Mouse (Mus musculus): ENCODE measurements around the gene Ablim1. TPM values are rescaled to one million over a fixed set of nuclear protein-coding genes. Genes with fewer than 3 reads are reported as not detected.

Ablim1 gene
- total and polyA plus RNA-seq, 2 experiments, result 16.6 to 23.7 TPM

- WGBS, result 40% methylated on average over 12 of the region's 12 CpGs
- no peak overlapping the region for H3K27ac ChIP-seq (replicated peaks; ENCODE audit: insufficient read depth, low read depth, low read length)
- H3K36me3 ChIP-seq (ENCODE audit: control insufficient read depth, insufficient read depth, low read length), result no peaks in the 10 kb centered on the region
- no peak overlapping the region for H3K4me3 ChIP-seq (ENCODE audit: insufficient read depth, low read depth, low read length)
- H3K9ac ChIP-seq (ENCODE audit: low read depth, low read length), result peak overlapping the region; percentile 49; the same call in 1 of the 2 replicates
- no peak for TF ChIP-seq POLR2A (IDR thresholded peaks at IDR 0.05; ENCODE audit: extremely low read depth, insufficient read depth, low read length)
- peak; percentile 52 for TF ChIP-seq CTCF (IDR thresholded peaks at IDR 0.05; ENCODE audit: low read depth, low read length)
- no peaks in the 10 kb centered on the region for H3K27me3 ChIP-seq (ENCODE audit: control insufficient read depth, insufficient read depth, low read length)
- H3K4me1 ChIP-seq (ENCODE audit: control insufficient read depth, insufficient read depth, low read length), result no peaks in the 10 kb centered on the region; the same call in 1 of the 2 replicates
- no peaks in the 10 kb centered on the region for H3K79me2 ChIP-seq (ENCODE audit: control insufficient read depth, insufficient read depth, low read length)
- DNase-seq (ENCODE audit: extremely low read depth, low read depth, low spot score), result peak; percentile 54
These were observed 14.1 kb upstream of the Ablim1 start for GRCm38 (mm10) chr19:57328792-57329191.

- no peaks in the 10 kb centered on the region for H3K79me2 ChIP-seq (ENCODE audit: control insufficient read depth, insufficient read depth, low read length)
- H3K36me3 ChIP-seq (ENCODE audit: control insufficient read depth, insufficient read depth, low read length), result no peaks in the 10 kb centered on the region
- no peak for DNase-seq (ENCODE audit: extremely low read depth, low read depth, low spot score)
- H3K9ac ChIP-seq (ENCODE audit: low read depth, low read length), result no peak overlapping the region
- H3K27me3 ChIP-seq (ENCODE audit: control insufficient read depth, insufficient read depth, low read length), result no peaks in the 10 kb centered on the region
- no peak overlapping the region for H3K27ac ChIP-seq (replicated peaks; ENCODE audit: insufficient read depth, low read depth, low read length)
- 91% methylated on average over 7 of the region's 7 CpGs for WGBS
- no peaks in the 10 kb centered on the region; the same call in 1 of the 2 replicates for H3K4me1 ChIP-seq (ENCODE audit: control insufficient read depth, insufficient read depth, low read length)
- TF ChIP-seq CTCF (IDR thresholded peaks at IDR 0.05; ENCODE audit: low read depth, low read length), result no peak
- TF ChIP-seq POLR2A (IDR thresholded peaks at IDR 0.05; ENCODE audit: extremely low read depth, insufficient read depth, low read length), result no peak
- no peak overlapping the region for H3K4me3 ChIP-seq (ENCODE audit: insufficient read depth, low read depth, low read length)
These were observed 13.6 kb upstream of the Ablim1 start for GRCm38 (mm10) chr19:57328269-57328668.

GRCm38 (mm10) chr19:57327679-57328078, 13.0 kb upstream of the Ablim1 start:
- Histone ChIP-seq H3K36me3 (ENCODE audit: control insufficient read depth, insufficient read depth, low read length) (no peaks in the 10 kb centered on the region), H3K4me3 (ENCODE audit: insufficient read depth, low read depth, low read length) (no peak overlapping the region), H3K9ac (ENCODE audit: low read depth, low read length) (no peak overlapping the region), H3K79me2 (ENCODE audit: control insufficient read depth, insufficient read depth, low read length) (no peaks in the 10 kb centered on the region), H3K27ac (replicated peaks; ENCODE audit: insufficient read depth, low read depth, low read length) (no peak overlapping the region), H3K27me3 (ENCODE audit: control insufficient read depth, insufficient read depth, low read length) (no peaks in the 10 kb centered on the region), H3K4me1 (ENCODE audit: control insufficient read depth, insufficient read depth, low read length) (no peaks in the 10 kb centered on the region; the same call in 1 of the 2 replicates)
- no peak for DNase-seq (ENCODE audit: extremely low read depth, low read depth, low spot score)
- TF ChIP-seq CTCF (IDR thresholded peaks at IDR 0.05; ENCODE audit: low read depth, low read length) (no peak), POLR2A (IDR thresholded peaks at IDR 0.05; ENCODE audit: extremely low read depth, insufficient read depth, low read length) (no peak)

GRCm38 (mm10) chr19:57325748-57326300, 11.1 kb upstream of the Ablim1 start:
- no peak overlapping the region for H3K9ac ChIP-seq (ENCODE audit: low read depth, low read length)
- DNase-seq (ENCODE audit: extremely low read depth, low read depth, low spot score), result peak; percentile 57
- no peak overlapping the region for H3K4me3 ChIP-seq (ENCODE audit: insufficient read depth, low read depth, low read length)
- TF ChIP-seq POLR2A (IDR thresholded peaks at IDR 0.05; ENCODE audit: extremely low read depth, insufficient read depth, low read length) (no peak), CTCF (IDR thresholded peaks at IDR 0.05; ENCODE audit: low read depth, low read length) (peak; percentile 35; the same call in 1 of the 2 replicates)
- H3K36me3 ChIP-seq (ENCODE audit: control insufficient read depth, insufficient read depth, low read length), result no peaks in the 10 kb centered on the region
- no peaks in the 10 kb centered on the region for H3K79me2 ChIP-seq (ENCODE audit: control insufficient read depth, insufficient read depth, low read length)
- peaks cover 13% of the 10 kb centered on the region for H3K4me1 ChIP-seq (ENCODE audit: control insufficient read depth, insufficient read depth, low read length)
- H3K27me3 ChIP-seq (ENCODE audit: control insufficient read depth, insufficient read depth, low read length), result no peaks in the 10 kb centered on the region
- 21% methylated on average over 7 of the region's 7 CpGs for WGBS
- no peak overlapping the region for H3K27ac ChIP-seq (replicated peaks; ENCODE audit: insufficient read depth, low read depth, low read length)

- H3K27ac ChIP-seq (replicated peaks; ENCODE audit: insufficient read depth, low read depth, low read length), result no peak overlapping the region
- no peak for TF ChIP-seq CTCF (IDR thresholded peaks at IDR 0.05; ENCODE audit: low read depth, low read length)
- TF ChIP-seq POLR2A (IDR thresholded peaks at IDR 0.05; ENCODE audit: extremely low read depth, insufficient read depth, low read length), result no peak
- no peak for DNase-seq (ENCODE audit: extremely low read depth, low read depth, low spot score)
- no peak overlapping the region for H3K4me3 ChIP-seq (ENCODE audit: insufficient read depth, low read depth, low read length)
- 88% methylated on average over 8 of the region's 8 CpGs for WGBS
- H3K4me1 ChIP-seq (ENCODE audit: control insufficient read depth, insufficient read depth, low read length), result peaks cover 19% of the 10 kb centered on the region
- H3K79me2 ChIP-seq (ENCODE audit: control insufficient read depth, insufficient read depth, low read length), result no peaks in the 10 kb centered on the region
- H3K36me3 ChIP-seq (ENCODE audit: control insufficient read depth, insufficient read depth, low read length), result no peaks in the 10 kb centered on the region
- H3K27me3 ChIP-seq (ENCODE audit: control insufficient read depth, insufficient read depth, low read length), result no peaks in the 10 kb centered on the region
- H3K9ac ChIP-seq (ENCODE audit: low read depth, low read length), result no peak overlapping the region
These were observed 8.4 kb upstream of the Ablim1 start for GRCm38 (mm10) chr19:57323087-57323486.

- H3K27ac ChIP-seq (replicated peaks; ENCODE audit: insufficient read depth, low read depth, low read length), result no peak overlapping the region; the same call in 1 of the 2 replicates
- TF ChIP-seq CTCF (IDR thresholded peaks at IDR 0.05; ENCODE audit: low read depth, low read length) (no peak), POLR2A (IDR thresholded peaks at IDR 0.05; ENCODE audit: extremely low read depth, insufficient read depth, low read length) (no peak)
These were observed 7.8 kb upstream of the Ablim1 start for GRCm38 (mm10) chr19:57322491-57322890.

More at GRCm38 (mm10) chr19:57322491-57322890, 7.8 kb upstream of the Ablim1 start:
- no peaks in the 10 kb centered on the region for H3K36me3 ChIP-seq (ENCODE audit: control insufficient read depth, insufficient read depth, low read length)
- no peak overlapping the region for H3K4me3 ChIP-seq (ENCODE audit: insufficient read depth, low read depth, low read length)
- peak; percentile 72 for DNase-seq (ENCODE audit: extremely low read depth, low read depth, low spot score)
- peaks cover 19% of the 10 kb centered on the region for H3K4me1 ChIP-seq (ENCODE audit: control insufficient read depth, insufficient read depth, low read length)
- H3K27me3 ChIP-seq (ENCODE audit: control insufficient read depth, insufficient read depth, low read length), result no peaks in the 10 kb centered on the region
- H3K79me2 ChIP-seq (ENCODE audit: control insufficient read depth, insufficient read depth, low read length), result no peaks in the 10 kb centered on the region
- H3K9ac ChIP-seq (ENCODE audit: low read depth, low read length), result no peak overlapping the region
- 20% methylated on average over 4 of the region's 4 CpGs for WGBS

All from liver, adult 2 months (tissue).